Mouse (Mus musculus) thymus, postnatal 14 days (tissue): ENCODE results near the gene Arhgap15.
"Not testable (repeated sequence)": the region's sequence is repeated elsewhere in the genome, so short reads cannot be mapped to it uniquely, and the experiment has no call there.

ENCODE experiments used
- DNase-seq: peaks from one replicate; pipeline ENCODE4 v3.0.0; 2021

The Arhgap15 gene

DNA sequence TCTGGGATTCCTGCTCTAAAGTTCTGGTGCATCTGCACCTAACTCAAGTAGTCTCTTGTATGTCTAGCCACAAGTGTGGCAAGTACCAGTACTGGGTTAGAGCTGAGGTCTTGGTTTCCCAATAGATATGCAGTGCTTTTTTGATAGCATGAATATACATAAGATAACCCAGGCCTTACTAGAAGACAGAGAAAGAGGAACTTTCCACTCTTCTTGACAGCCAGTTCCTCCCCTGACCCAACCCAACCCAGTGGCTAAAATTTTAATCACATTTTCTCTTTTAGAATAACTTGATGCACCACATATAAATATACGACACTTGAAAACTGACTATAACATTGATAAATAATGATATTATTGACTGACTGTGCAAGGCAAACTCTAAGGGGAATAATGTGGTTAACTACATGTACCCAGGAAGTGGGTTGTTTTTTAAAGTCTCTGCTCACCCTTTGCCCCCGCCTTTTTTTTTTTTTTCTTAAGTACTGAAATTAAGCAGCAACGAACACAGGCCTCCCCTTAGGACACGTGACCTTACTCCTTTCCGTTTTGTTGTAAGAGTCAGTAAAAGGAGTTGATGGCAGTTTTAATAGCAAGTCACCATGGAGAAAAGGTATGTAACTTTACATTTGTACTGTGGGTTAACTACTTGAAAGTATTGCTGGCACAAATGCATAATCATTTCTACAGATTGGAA, at the start of gene Arhgap15:
Arhgap15 (plus strand) TSS at position 538 of the 697 bp plus-strand sequence.
- peak; percentile 42 for DNase-seq

DNA sequence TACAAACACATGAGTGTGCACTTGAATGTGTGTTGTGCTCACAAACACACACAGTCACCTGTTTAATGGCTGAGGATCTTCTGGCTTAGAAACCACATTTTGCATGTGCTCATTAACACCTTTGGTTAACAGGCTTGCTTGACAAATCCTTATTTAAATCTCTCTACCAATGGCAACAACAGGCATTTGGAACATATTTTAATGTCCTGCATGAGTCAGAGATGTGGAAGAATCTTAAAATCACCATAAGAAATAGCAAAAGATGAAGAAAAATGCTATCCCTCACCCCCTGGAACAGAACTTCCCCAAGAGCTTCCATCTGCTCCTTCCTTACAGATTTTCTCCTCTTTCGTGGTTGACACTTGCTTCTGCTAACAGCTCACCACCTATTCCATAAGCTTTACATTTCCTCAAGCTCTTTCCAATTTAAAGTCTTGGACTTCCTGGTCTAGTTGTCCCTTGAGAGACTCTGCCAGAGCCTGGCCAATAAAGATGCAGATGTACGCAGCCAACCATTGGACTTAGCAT, 35.9 kb upstream of the Arhgap15 start:
- DNase-seq = no peak

DNA sequence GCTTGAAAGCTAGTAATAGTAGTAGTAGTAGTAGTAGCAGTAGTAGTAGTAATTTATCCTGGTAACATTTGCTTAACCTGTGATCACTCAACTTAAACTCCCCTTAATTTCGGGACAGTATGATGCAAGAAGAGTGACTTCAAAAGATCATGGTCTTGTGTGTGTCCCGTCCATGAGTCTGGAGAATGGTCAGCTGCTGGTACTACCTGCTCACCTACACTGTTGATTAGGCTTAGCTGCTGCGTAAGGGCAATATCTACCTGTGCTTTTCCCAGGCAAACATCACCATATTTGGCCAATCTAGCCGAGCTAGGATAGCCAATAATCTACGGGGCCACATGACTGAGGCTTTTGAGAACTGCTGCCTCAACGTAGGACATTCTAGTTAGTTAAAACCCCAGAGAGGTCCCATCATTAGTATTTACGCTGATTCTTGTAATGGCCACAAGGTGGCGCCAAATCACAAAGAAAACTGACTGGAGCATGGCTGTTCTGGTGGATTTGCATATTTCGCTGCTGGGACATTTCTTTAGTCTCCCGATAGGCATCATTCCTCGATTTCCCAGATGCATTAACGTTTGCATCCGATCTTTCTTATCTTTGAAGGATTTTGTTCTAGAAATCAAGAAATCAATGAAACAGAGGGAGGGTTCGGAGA, 26.0 kb upstream of the Arhgap15 start:
- peak; percentile 61 for DNase-seq

DNA sequence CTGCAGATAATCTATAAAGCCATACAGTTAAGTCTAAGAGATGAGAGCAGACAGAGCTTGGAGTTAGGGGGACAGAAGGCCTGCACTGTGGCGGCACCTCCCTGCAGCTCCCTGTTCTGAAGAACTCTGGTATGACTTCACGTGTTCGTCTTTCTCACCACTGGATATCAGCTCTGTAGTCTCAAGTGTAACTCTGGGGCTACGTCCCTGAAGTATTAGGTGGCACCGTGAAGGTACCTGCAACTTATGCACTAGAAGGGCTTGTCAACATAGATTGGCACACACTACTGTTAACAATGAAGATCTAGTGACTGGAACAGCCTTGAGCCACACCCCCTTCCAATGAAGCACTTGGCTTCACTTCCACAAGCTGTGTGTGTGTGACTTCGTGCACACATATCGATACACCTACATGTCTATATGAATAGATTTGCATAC, 25.5 kb upstream of the Arhgap15 start:
- peak; percentile 12 for DNase-seq

DNA sequence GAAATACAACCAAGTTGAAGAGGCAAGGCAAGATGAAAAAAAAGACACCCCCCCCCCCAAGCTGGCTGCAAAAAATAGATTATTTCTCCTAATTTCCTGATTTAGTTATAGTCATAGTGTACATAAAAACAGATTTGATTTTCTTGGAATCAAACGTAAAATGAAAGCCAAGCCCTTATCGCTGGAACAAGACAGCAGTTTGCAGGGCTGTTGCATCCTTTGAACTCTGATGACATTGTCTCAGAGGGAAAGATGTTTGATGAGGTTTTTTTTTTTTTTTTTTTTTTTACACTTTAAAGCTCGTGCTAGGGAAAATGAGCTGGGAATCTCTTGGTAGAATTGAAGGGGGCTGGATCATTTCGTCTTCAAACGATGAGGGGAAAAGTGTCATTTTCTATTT, 21.4 kb upstream of the Arhgap15 start:
- no peak for DNase-seq

DNA sequence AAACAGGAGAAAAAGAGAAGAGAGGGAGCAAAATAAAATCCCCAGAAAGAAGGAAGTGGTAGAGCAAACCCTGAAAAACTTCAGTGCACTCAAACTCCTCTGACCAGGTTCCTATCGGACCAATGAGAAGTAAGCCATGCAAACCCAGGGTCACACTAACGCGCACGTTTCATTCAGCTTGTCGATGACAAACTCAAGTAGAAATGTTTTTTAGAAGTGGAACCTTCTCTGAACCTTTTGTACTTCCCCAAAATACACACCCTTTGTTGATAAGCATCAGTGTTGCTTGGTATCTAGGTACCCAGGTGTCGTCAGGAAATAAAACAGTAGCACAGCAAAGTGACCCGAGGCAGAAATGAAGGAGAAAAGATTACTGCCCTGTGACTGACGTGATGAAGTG, 20.9 kb upstream of the Arhgap15 start:
- DNase-seq = peak; percentile 35

DNA sequence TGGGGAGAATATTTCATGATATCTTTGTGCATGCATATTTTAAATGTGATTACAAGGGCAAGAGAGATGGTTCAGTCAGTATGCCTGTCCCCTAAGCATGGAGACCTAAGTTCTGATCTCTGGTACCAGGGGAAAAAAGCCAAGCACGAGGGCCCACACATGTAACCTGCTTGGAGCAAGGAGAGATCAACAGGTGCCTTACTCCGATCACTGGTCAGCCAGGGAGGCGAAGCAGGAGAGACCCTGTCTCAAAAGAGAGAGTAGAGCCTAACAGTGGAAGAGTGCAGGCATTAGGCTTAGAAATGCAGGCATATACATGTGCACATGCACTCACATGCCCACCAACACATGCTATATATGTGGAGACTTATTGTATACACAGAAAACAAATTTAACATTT, 19.8 kb upstream of the Arhgap15 start:
- no peak for DNase-seq

DNA sequence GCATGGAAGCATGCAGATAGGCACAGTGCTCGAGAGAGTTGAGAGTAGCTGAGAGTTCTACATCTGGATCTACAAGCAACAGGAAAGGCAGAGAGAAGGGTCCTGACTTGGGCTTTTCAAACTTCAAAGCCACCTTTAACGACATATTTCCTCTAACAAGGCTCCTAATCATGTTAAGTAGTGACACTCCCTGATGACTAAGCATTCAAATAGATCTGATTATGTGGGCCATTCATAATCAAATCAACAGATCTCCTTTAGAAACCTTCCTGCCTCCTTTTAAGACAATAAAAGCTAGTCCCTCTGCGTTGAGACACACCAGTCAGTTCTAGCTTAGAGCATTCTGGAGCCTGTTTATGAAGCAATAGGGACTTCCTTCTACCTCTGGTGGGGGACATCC, 16.2 kb upstream of the Arhgap15 start:
- DNase-seq = no peak

DNA sequence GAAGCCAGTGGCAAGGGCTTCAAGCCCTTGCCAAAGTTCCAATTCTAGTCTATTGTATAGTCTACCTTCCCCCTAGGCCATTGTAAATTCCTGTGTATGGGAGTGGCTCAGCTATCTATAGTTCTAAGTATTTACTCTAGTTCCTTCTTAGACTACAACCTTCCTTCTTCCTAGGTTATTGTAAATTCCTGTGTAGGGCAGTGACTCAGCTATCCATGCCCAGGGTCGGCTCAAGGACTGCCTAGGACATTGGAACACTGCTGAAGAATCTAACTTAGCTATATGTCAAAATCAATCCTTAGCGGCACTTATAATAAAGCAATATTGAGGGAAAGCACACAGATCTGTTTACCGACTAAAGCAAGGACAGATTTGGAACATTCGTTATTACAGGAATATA, 13.6 kb upstream of the Arhgap15 start:
- not testable (repeated sequence) for DNase-seq

DNA sequence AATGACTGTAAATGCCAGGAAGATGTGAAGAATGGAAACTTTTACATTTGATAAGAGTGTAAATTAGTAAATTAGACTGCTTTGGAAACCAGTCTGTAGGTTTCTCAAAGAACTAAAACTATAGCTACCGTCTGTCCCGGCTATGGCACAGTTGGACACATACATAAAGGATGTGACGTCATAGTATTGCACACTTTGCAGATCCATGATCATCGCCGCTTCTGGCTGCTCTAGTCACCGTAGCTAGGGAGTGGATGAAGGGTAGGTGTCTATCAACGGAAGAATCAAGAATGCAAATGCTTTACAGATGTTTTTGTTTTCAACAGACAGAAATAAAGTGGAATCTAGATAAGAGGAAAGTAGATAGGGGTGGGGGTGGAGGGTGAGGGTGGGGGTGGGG, 11.1 kb upstream of the Arhgap15 start:
- DNase-seq = no peak

DNA sequence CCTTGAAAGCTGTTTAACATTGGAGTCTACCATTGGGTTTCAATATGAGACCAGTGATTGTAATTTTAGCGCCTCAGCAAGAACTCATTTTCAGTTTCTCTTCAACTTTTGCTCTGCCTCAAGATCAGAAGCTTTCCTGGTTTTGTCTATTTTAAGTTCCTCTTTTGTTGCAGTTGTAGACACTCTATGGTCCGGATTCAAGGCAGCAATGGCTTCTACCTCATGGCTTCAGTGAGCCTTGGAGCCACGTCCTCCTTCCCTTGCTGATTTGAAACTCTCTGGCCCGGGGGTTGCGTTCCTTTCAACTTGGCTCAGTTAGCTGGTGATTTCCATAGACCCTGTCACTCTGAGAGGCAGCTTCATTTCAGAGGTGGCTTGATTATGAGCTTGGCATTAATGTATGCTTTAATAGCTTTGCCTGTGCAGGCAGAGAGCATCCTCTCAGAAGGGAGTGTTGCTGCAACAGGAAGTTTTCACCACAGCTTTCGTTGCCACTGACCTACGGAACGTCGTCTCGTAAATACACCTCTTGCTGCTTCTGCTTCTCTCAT, 10.0 kb upstream of the Arhgap15 start:
- DNase-seq = peak; percentile 40

DNA sequence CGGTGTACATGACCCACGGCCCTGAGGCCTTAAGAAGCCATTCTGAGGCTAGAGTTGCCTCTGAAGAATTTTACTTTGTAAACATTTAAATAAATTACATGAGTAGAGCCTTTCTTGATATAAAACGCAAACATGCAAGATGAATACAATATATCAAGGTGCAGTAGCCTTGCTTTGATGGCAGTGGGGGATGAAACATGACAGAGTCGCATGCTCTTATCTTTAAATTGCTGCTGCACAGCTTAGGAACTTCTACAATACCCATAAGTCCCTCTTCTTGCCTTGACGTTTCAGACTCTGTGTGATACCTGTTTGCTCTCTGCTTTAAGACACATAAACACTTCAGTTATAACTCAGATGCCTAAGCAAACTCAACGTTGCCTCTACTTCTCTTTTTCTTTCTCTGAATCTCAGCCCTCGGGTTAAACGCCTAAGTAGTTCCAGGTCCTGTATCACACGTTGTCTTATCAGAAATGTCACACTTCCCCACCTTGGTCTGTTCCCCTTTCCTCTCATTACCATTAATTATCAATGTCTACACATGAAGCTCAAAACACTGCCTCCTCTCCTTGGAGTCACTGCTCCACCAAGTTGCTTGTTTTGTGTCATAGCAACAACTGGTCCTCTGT, 9.3 kb upstream of the Arhgap15 start:
- DNase-seq = no peak

DNA sequence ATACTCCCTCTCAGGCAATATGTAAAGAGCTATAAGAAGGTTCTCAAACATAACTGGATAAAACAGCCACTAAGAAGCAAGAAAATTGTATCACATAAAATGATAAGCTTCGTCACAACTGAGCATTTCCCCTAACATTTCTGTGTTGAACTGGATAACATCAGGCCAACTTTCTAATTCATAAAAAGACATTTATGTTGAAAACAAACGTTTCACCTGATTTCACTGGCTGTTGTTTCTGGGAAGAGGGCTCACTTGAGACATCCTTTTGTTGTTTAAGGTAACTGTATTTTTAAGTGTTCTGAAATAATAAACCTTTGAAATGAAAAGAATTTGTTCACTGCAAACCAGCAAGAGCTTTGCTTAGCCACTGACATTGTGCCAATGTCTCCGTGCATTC, 697 bp downstream of the Arhgap15 start:
- DNase-seq = no peak

DNA sequence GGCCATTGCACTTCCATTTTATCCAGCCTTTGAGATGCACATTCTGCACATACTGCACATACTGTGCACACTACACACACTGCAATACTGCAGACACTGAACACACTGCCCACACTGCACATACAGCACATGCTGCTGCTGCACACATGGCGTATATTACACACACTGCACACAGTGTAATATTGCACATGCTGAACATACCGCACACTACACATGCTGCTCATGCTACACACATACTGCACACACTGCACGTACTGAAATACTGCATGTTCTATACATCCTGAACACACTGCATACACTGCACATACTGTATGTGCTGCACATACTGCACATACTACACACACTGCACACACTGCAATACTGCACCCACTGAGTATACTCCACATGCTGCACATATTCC, 7.3 kb downstream of the Arhgap15 start:
- DNase-seq = no peak

DNA sequence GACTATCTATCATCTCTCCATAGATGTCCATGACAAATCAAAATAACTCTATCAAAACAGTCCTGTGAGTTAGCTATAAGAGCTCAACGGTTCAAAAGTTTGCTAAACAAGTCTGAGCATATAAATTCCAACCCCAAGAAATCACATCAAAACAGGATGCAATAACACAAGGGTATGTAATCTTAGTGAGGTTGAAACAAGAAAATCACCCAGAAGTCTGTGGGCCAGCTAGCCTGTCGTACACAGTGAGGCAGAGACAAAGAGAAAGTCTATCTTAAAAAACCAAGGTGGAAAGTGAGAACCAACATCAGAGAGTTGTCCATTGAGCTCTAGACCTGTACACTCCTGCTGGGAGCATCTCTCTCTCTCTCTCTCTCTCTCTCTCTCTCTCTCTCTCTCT, 8.0 kb downstream of the Arhgap15 start:
- no peak for DNase-seq

DNA sequence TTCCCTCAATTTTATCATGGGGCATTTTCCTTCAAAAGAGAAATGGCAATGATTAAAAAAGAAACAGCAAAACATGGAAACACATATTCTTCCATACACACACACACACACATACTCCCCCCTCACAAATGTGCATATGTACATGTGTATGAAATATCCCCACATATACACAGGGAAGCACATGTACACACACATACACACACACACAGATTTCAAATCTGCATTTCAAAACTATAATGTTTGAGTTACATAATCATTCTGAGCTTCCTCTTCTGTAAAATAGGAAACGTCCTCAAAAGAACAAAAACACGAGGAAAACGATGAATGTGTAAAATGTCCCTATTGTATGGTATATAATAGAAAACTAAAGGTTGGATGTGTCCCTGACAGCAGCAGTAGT, 13.1 kb downstream of the Arhgap15 start:
- DNase-seq = no peak

DNA sequence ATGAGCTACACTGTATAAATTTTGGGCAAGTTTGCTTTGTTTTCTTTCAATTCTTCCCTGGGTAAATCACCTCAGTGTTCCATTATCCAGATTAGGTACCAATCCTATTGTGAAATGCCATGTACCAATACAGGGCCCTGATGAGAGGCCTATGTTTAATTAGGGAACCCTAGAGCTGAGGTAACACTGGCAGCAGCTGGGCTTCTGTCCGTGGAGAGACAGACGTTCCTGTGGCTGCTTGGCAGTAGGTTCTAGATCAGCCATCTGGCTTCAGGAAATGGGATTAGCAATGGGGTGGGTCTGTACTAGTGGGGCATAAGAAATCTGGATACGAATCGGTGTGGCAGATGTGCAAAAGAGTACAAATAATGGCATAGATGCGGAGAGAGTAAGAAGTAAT, 14.7 kb downstream of the Arhgap15 start:
- no peak for DNase-seq

DNA sequence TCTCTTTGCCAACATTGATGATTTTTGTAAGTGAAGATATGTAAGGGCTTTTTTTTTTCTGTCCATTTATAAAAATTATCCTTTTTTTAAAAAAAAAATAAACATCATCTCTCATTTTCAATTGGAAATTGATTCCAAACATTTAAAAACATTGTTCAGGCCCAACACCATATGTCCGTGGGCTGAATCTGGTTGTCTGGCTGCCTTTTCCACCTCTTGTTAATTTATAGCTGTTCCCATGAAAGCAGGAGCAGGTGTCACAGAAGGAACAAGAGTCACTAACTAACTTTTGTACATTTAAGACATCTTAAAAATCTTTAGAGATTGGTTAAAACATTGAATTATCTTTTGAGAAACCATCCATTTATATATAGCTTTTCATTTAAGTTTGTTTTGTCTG, 15.8 kb downstream of the Arhgap15 start:
- DNase-seq = no peak

DNA sequence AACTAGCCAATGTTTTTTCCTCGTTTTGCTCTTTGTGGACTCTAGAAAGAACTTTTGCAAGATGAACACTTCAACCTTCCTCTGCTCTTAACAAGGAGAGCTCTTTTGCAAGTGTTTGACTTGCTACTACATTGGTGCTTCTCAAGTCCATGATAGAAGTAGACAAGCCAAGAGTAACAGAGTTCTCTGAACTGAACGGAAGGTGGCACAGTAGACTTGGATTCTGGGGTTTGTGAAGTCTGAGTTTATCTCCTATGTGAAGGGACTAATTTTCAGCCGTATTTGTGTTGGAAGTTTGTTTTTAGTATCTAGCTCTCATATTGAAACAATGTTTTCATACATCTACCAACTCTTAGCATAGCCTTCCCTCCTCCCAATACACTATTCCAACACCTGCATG, 17.6 kb downstream of the Arhgap15 start:
- no peak for DNase-seq

DNA sequence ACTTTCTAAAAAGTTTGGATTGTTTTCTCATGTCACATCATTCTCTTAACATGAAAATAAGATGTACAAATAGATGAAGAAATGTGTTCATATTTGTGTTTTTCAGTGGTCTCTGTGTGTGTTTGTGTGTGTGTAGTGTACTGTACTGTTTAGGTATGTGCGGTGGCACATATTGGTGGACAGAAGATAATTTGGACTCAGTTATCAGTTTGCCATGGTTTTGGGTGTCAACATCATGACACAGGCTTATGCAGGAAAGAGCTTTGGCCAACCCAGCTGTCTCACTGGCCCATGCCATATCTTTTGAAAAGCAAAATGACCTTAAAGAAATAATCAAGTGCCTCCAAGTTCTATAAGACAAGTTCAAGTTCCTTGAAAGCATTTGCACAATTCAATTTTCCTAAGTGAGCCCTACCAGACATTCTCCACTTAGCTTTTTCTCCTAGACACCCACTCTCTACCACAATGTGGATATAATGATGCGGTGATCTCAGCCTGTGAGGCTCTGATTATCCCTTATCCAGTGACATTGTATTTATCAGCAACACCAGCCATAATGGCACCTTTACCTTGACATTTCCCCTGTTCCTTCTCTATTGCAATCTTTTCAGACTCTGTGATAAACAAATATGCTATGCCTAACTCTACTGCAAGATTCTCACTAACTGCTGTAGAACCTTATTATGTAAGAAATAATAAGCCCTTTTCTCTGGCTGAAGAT, 21.4 kb downstream of the Arhgap15 start:
- no peak for DNase-seq

DNA sequence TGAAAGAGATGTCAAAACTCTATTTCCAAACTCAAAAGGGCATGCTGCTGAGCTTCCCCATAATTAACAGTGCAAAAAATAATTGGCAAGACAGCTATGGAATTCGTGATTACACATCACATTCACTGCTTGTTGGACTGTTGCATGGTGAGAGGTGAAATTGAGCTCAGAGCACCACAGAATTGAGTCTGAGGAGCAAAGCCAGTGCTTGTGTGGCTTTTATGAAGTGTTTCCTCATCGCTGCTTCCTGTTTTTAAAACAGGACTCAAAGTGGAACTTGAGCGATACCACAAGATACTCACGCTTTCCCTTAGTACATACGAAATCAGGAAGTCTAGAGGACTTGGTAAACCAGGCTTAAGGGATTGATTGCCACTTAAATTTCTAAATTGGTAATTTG, 24.0 kb downstream of the Arhgap15 start:
- DNase-seq = peak; percentile 19

DNA sequence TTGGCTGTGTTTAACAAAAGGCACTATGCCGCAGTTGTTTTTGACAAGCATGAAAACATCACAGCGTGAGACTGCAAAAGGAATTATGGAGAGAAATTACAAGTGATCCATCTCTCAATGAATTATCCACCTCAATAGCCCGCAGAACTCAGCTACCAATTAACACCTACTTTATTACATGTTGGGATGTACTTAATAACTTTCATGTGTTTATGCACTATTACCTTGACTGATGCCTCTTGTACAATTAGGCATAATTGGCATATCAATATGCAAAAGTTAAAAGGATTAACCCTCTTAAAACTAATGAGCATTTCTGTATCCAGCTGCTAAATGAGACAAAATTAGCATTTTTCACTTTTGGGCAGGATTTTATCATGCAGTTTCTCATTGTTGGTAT, 33.5 kb downstream of the Arhgap15 start:
- DNase-seq = no peak
